Mouse (Mus musculus): ENCODE data around the gene Qpctl. TPM values are rescaled to one million over a fixed set of nuclear protein-coding genes. Genes with fewer than 3 reads are reported as not detected.
A peak's percentile ranks its signal among the peaks of the same experiment; 100 is the strongest.

The Qpctl gene
- total and polyA plus RNA-seq, 2 experiments: 4.3 to 11.7 TPM

- Histone ChIP-seq H3K27me3 (ENCODE audit: control insufficient read depth, insufficient read depth, low read length) (peaks cover 10% of the 10 kb centered on the region; the same call in 1 of the 2 replicates), H3K27ac (replicated peaks; ENCODE audit: insufficient read depth, low read depth, low read length) (no peak overlapping the region), H3K4me1 (ENCODE audit: control insufficient read depth, insufficient read depth, low read length) (no peaks in the 10 kb centered on the region), H3K4me3 (ENCODE audit: insufficient read depth, low read depth, low read length) (no peak overlapping the region), H3K79me2 (ENCODE audit: control insufficient read depth, insufficient read depth, low read length) (no peaks in the 10 kb centered on the region), H3K9ac (ENCODE audit: low read depth, low read length) (no peak overlapping the region), H3K36me3 (ENCODE audit: control insufficient read depth, insufficient read depth, low read length) (no peaks in the 10 kb centered on the region)
- no peak for TF ChIP-seq POLR2A (IDR thresholded peaks at IDR 0.05; ENCODE audit: extremely low read depth, insufficient read depth, low read length)
- no peak for TF ChIP-seq CTCF (IDR thresholded peaks at IDR 0.05; ENCODE audit: low read depth, low read length)
- no peak for DNase-seq (ENCODE audit: extremely low read depth, low read depth, low spot score)
- WGBS: 86% methylated on average over 3 of the region's 3 CpGs
Observed at GRCm38 (mm10) chr7:19166990-19167389, 17.9 kb upstream of the Qpctl start.

DNA sequence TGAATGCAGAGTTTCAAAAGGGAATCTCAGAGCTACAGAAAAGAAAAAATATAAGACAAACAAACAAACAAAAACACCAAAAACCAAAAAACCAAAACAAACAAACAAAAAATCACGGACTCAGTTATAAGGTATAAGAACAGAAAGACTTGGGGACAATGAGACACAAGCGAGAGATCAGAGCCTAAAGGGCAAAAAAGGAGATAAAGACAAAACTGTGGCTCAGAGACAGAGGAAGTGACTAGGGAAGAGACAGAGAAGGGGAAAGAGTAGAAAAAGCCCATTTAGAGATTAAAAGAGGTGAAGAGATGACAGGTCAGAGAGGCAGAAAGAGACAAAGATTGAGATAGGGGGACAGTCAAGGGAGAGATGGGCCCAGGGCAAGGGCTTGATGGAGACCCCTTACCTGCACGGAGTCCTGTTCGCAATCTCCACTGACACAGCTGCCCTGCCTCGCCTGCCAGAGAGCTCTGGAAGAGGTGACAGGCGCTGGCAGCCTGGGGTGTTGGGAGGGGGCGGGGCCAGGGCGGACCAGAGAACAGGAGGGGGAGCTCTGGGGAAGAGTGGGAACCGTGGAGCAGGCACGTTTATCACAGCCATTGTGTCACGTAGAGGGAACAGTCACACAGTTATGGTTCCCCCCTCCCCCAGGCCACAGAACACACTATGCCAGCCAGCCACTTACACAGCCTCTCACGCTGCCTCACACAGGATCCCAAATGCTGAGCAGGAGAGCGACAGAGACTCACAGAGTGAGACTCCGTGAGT lies 16.7 kb upstream of the Qpctl start, which contains the start of gene Gipr:
Gene Gipr, minus strand, starts transcription at position 472 of the 768 bp plus-strand sequence.
- no peak within 1 kb of the TSS for H3K9ac ChIP-seq (ENCODE audit: low read depth, low read length)
- H3K4me3 ChIP-seq (ENCODE audit: insufficient read depth, low read depth, low read length): no peak within 1 kb of the TSS
- H3K27ac ChIP-seq (replicated peaks; ENCODE audit: insufficient read depth, low read depth, low read length): no peak within 1 kb of the TSS
- no peaks in the 10 kb centered on the region for H3K4me1 ChIP-seq (ENCODE audit: control insufficient read depth, insufficient read depth, low read length)
- 13% methylated on average over 14 of the region's 14 CpGs for WGBS
- TF ChIP-seq POLR2A (IDR thresholded peaks at IDR 0.05; ENCODE audit: extremely low read depth, insufficient read depth, low read length) (no peak), CTCF (IDR thresholded peaks at IDR 0.05; ENCODE audit: low read depth, low read length) (no peak)
- no peaks in the 10 kb centered on the region for H3K79me2 ChIP-seq (ENCODE audit: control insufficient read depth, insufficient read depth, low read length)
- H3K36me3 ChIP-seq (ENCODE audit: control insufficient read depth, insufficient read depth, low read length): no peaks in the 10 kb centered on the region
- peaks cover 10% of the 10 kb centered on the region; the same call in 1 of the 2 replicates for H3K27me3 ChIP-seq (ENCODE audit: control insufficient read depth, insufficient read depth, low read length)
- DNase-seq (ENCODE audit: extremely low read depth, low read depth, low spot score): no peak

- Histone ChIP-seq H3K4me3 (ENCODE audit: insufficient read depth, low read depth, low read length) (no peak overlapping the region), H3K79me2 (ENCODE audit: control insufficient read depth, insufficient read depth, low read length) (no peaks in the 10 kb centered on the region), H3K27ac (replicated peaks; ENCODE audit: insufficient read depth, low read depth, low read length) (no peak overlapping the region), H3K27me3 (ENCODE audit: control insufficient read depth, insufficient read depth, low read length) (peaks cover 10% of the 10 kb centered on the region; the same call in 1 of the 2 replicates), H3K9ac (ENCODE audit: low read depth, low read length) (no peak overlapping the region), H3K36me3 (ENCODE audit: control insufficient read depth, insufficient read depth, low read length) (no peaks in the 10 kb centered on the region), H3K4me1 (ENCODE audit: control insufficient read depth, insufficient read depth, low read length) (no peaks in the 10 kb centered on the region)
- DNase-seq (ENCODE audit: extremely low read depth, low read depth, low spot score): no peak
- WGBS: 5% methylated on average over 13 of the region's 13 CpGs
- TF ChIP-seq CTCF (IDR thresholded peaks at IDR 0.05; ENCODE audit: low read depth, low read length) (no peak), POLR2A (IDR thresholded peaks at IDR 0.05; ENCODE audit: extremely low read depth, insufficient read depth, low read length) (no peak)
Observed at GRCm38 (mm10) chr7:19164978-19165377, 15.9 kb upstream of the Qpctl start.

DNA sequence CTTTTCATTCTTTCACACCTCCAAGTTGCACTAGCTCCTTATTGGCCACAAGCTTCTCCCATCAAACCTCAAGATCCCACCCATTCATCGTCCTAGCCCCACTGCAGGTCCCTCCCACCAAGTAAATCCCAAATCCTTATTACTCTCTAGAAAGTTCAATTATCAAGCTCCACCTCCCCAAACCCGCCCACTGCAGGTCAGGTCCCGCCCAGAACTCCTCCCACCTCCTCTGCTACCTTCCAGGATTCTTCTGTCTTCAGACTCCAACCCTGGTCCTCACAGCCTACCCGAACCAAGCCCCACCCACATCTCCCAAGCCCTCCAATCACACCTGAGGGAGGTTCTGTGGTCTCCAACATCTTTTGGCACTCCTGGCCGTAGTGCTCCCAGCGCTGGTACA lies 15.1 kb upstream of the Qpctl start:
- Histone ChIP-seq H3K27ac (replicated peaks; ENCODE audit: insufficient read depth, low read depth, low read length) (no peak overlapping the region), H3K79me2 (ENCODE audit: control insufficient read depth, insufficient read depth, low read length) (no peaks in the 10 kb centered on the region), H3K27me3 (ENCODE audit: control insufficient read depth, insufficient read depth, low read length) (peaks cover 14% of the 10 kb centered on the region; the same call in 1 of the 2 replicates), H3K4me3 (ENCODE audit: insufficient read depth, low read depth, low read length) (no peak overlapping the region), H3K9ac (ENCODE audit: low read depth, low read length) (no peak overlapping the region), H3K36me3 (ENCODE audit: control insufficient read depth, insufficient read depth, low read length) (no peaks in the 10 kb centered on the region), H3K4me1 (ENCODE audit: control insufficient read depth, insufficient read depth, low read length) (no peaks in the 10 kb centered on the region)
- 3% methylated on average over 6 of the region's 6 CpGs for WGBS
- TF ChIP-seq POLR2A (IDR thresholded peaks at IDR 0.05; ENCODE audit: extremely low read depth, insufficient read depth, low read length) (no peak), CTCF (IDR thresholded peaks at IDR 0.05; ENCODE audit: low read depth, low read length) (no peak)
- DNase-seq (ENCODE audit: extremely low read depth, low read depth, low spot score): peak; percentile 5

GRCm38 (mm10) chr7:19163752-19164151 lies 14.7 kb upstream of the Qpctl start:
- WGBS: 53% methylated on average over 12 of the region's 12 CpGs
- Histone ChIP-seq H3K27ac (replicated peaks; ENCODE audit: insufficient read depth, low read depth, low read length) (no peak overlapping the region), H3K79me2 (ENCODE audit: control insufficient read depth, insufficient read depth, low read length) (no peaks in the 10 kb centered on the region), H3K36me3 (ENCODE audit: control insufficient read depth, insufficient read depth, low read length) (no peaks in the 10 kb centered on the region), H3K9ac (ENCODE audit: low read depth, low read length) (no peak overlapping the region), H3K4me1 (ENCODE audit: control insufficient read depth, insufficient read depth, low read length) (no peaks in the 10 kb centered on the region), H3K4me3 (ENCODE audit: insufficient read depth, low read depth, low read length) (no peak overlapping the region), H3K27me3 (ENCODE audit: control insufficient read depth, insufficient read depth, low read length) (peaks cover 14% of the 10 kb centered on the region; the same call in 1 of the 2 replicates)
- no peak for DNase-seq (ENCODE audit: extremely low read depth, low read depth, low spot score)
- TF ChIP-seq CTCF (IDR thresholded peaks at IDR 0.05; ENCODE audit: low read depth, low read length) (no peak), POLR2A (IDR thresholded peaks at IDR 0.05; ENCODE audit: extremely low read depth, insufficient read depth, low read length) (no peak)

- H3K79me2 ChIP-seq (ENCODE audit: control insufficient read depth, insufficient read depth, low read length): no peaks in the 10 kb centered on the region
- TF ChIP-seq CTCF (IDR thresholded peaks at IDR 0.05; ENCODE audit: low read depth, low read length) (no peak), POLR2A (IDR thresholded peaks at IDR 0.05; ENCODE audit: extremely low read depth, insufficient read depth, low read length) (no peak)
- H3K27me3 ChIP-seq (ENCODE audit: control insufficient read depth, insufficient read depth, low read length): peaks cover 14% of the 10 kb centered on the region; the same call in 1 of the 2 replicates
- no peak overlapping the region for H3K27ac ChIP-seq (replicated peaks; ENCODE audit: insufficient read depth, low read depth, low read length)
- DNase-seq (ENCODE audit: extremely low read depth, low read depth, low spot score): no peak
- H3K4me1 ChIP-seq (ENCODE audit: control insufficient read depth, insufficient read depth, low read length): no peaks in the 10 kb centered on the region
- WGBS: 84% methylated on average over 7 of the region's 7 CpGs
- no peaks in the 10 kb centered on the region for H3K36me3 ChIP-seq (ENCODE audit: control insufficient read depth, insufficient read depth, low read length)
- H3K4me3 ChIP-seq (ENCODE audit: insufficient read depth, low read depth, low read length): no peak overlapping the region
- H3K9ac ChIP-seq (ENCODE audit: low read depth, low read length): no peak overlapping the region
Observed at GRCm38 (mm10) chr7:19162928-19163327, 13.8 kb upstream of the Qpctl start.
